Mouse (Mus musculus) adrenal gland, postnatal 0 days (tissue): Measurements from ENCODE around the gene Cst9. TPM values are rescaled to one million over a fixed set of nuclear protein-coding genes. Genes with fewer than 3 reads are reported as not detected.

ENCODE experiments used
- polyA plus RNA-seq: library from polyadenylated mRNA; unstranded; fragments of >200 nt; fragmentation: Nextera tagmentation; extraction: Ambion mirVana; gene quantifications from 2 replicates; pipeline ENCODE4 v1.2.1, GENCODE M21; 2015

Gene Cst9
- polyA plus RNA-seq, result 0.28 TPM in 1 of 2 replicates, not detected in the other

DNA sequence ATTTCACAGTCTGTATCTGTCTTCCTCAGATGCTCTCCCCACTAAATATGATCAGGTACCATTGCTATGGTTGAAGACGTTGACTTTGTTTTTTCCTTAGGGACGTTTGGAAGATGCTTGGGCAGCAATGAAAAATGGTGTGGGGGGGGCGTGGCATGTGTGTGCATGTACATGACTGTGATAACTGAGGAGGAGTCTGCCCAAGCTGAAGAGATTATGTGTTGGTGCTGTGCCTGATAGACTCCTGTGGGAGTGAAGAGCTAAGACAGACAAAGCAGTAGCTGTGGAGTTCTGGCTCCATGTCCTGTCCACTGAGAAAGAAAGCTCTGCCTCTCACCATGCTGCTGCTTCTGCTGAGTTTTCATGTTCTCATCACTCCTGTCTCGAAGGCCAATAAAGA lies at the start of gene Cst9:
Cst9 (plus strand) TSS at position 236 of the 400 bp plus-strand sequence.

DNA sequence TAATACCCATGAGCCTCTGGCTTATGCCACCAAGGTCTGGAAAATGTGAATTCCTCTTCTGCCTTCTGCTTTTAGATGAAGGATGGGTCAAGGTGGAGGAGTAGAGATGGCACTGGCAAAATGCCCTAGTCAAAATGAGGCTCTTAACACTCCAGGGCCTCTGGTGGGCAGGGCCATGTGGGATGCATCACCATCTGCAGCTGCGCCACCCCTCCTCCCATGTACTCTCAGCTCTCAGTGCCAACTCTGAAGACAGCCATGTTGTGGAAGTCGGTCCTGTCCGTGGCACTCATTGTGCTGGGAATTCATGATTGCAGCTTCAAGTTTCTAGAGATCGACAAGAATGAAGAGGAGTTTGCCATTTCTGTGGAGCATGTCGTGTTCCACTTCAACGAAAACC lies 45.8 kb upstream of the Cst9 start, which contains the start of gene Cst12:
Cst12 (plus strand) TSS at position 220 of the 400 bp plus-strand sequence.

DNA sequence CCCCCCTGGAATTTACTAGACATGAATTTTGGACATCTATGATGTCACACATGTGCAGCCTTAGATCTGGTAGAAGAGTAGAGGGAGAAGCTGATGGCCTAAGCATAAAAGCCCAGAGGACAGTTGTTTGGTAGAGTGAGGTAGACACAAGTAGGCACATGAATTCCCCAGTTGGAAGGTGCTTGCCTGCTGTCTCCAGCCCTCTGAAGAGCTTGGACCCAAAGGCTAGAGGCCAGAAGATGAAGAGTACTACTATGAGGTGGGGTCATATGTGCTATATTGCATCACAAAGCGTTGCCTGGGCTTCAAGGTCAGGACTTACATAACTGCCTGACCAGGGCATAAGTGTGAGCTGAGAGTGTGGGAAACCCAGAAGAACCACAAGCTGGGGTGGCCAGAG lies 36.5 kb upstream of the Cst9 start, which contains the start of gene Cst8:
Cst8 (plus strand) TSS at position 301 of the 400 bp plus-strand sequence.

DNA sequence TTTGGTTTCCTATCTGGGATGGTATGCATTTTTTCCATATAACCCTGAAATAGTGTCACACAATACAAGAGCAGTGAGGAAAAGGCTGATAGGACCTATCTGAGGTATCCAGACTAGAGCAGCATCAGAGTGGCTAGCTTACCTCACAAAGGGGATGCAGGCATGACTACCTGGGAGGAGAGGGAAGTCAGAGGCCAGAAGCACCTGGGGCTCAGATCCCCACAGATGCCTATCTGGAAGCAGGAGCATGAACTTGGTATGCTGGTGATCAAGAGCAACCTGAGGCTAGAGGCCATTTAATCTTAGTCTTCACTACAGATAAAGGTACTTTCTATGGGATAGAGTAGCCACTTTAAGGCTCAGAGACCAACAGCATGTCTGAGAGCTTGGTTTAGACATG lies 15.0 kb upstream of the Cst9 start, which contains the start of gene Cst13:
Cst13 (plus strand) TSS at position 173 of the 400 bp plus-strand sequence.

DNA sequence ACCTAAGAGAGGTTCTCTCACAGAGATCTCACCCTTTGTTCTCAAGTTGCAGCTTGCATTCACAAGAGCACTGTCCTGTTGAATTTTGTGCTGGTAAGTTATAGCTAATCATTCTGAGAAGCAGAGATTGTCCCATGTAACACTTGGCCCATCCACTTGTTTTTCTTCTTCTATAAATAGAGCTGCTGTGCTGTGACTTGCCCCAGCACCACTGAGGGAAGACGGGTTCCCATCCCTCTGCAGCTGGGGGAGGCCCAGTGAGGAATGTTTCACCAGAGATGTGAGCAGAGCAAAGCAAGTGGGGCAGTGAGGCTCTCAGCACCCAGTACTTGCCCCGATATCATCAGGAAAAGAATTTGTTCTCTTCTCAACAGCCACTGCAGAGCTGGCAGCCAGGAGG lies 30.0 kb downstream of the Cst9 start, which contains the start of gene 9230104L09Rik:
9230104L09Rik (minus strand) TSS at position 73 of the 400 bp plus-strand sequence.

DNA sequence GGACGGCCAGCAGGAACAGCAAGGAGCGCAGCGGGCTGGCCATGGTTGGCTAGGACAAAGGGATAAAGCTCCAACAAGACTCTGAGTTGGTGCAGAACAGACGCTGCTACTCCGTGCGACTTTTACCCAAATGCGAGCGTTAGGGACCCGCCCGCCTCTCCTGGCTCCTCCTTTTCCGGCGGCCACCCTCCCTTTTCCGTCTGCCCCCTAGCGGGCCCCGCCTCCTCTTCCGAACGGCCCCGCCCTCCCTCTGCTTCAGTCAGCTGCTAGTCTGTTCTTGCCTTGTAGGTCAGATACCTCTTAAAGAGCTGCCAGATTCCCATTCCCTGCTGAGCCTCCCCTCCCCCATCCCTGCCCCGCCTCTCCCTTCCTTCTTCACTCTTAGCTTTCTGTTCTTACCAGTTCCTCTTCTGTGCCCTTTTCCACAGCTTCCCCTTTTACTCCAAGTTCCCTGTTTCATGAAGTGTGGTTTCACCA lies 40.4 kb downstream of the Cst9 start, which contains the start of gene Cst3:
Cst3 (minus strand) TSS at position 358 of the 477 bp plus-strand sequence.

Other genes with a start within 250 kb of the Cst9 start
- 63.8 and 76.5 TPM in 2 replicates for gene Nxt1, start 162.5 kb upstream of the Cst9 start, polyA plus RNA-seq
- gene Gzf1, start 154.1 kb upstream of the Cst9 start, polyA plus RNA-seq, result 12.0 and 20.5 TPM in 2 replicates
- gene Napb, start 102.7 kb upstream of the Cst9 start, polyA plus RNA-seq, result 8.1 and 18.7 TPM in 2 replicates
- not detected in 2 replicates for gene Cstl1, start 84.8 kb upstream of the Cst9 start, polyA plus RNA-seq
- 0.47 TPM in 1 of 2 replicates, not detected in the other for gene Cst11, start 63.6 kb upstream of the Cst9 start, polyA plus RNA-seq
- gene 8030411F24Rik, start 53.1 kb upstream of the Cst9 start, polyA plus RNA-seq, result not detected in 2 replicates
- 0.28 and 0.68 TPM in 2 replicates for gene Cst12, start 45.8 kb upstream of the Cst9 start, polyA plus RNA-seq
- 187 and 218 TPM in 2 replicates for gene Cst8, start 36.4 kb upstream of the Cst9 start, polyA plus RNA-seq
- gene Cst13, start 15.1 kb upstream of the Cst9 start, polyA plus RNA-seq, result 0.18 and 0.44 TPM in 2 replicates
- 9.3 and 20.3 TPM in 2 replicates for gene 9230104L09Rik, start 29.9 kb downstream of the Cst9 start, polyA plus RNA-seq
- gene Cst3, start 40.5 kb downstream of the Cst9 start, polyA plus RNA-seq, result 1,541 and 1,932 TPM in 2 replicates
- gene Gm1330, start 168.1 kb downstream of the Cst9 start, polyA plus RNA-seq, result not detected in 2 replicates
- not detected in 2 replicates for gene Gm10750, start 182.1 kb downstream of the Cst9 start, polyA plus RNA-seq